Mouse (Mus musculus) ES-E14 (cell line): ENCODE data around the gene Krt42.

Experiments
- MAFK ChIP-seq: IDR thresholded peaks from 2 replicates; pipeline ENCODE4 v1.6.1; 2014; ENCODE audit warnings: mild to moderate bottlenecking, low read depth, low read length, inconsistent platforms; ENCODE audit not compliant: insufficient read depth
- ZC3H11A ChIP-seq: IDR thresholded peaks from 2 replicates; pipeline ENCODE4 v1.6.1; 2012; ENCODE audit warnings: low read depth, mild to moderate bottlenecking, inconsistent platforms, low read length, borderline replicate concordance
- ZNF384 ChIP-seq: IDR thresholded peaks from 2 replicates; pipeline ENCODE4 v1.6.1; 2012; ENCODE audit warnings: low read depth, low read length, inconsistent platforms

- TF ChIP-seq ZNF384: no peak
- no peak for TF ChIP-seq MAFK
- no peak for TF ChIP-seq ZC3H11A
Measured at GRCm38 (mm10) chr11:100297801-100298200, 28.1 kb upstream of the Krt42 start.
